Mouse (Mus musculus): ENCODE measurements around the gene Gm10663. TPM values are rescaled to one million over a fixed set of nuclear protein-coding genes. Genes with fewer than 3 reads are reported as not detected.

Gene Gm10663
- polyA plus RNA-seq, 1 experiment, result not detected

DNA sequence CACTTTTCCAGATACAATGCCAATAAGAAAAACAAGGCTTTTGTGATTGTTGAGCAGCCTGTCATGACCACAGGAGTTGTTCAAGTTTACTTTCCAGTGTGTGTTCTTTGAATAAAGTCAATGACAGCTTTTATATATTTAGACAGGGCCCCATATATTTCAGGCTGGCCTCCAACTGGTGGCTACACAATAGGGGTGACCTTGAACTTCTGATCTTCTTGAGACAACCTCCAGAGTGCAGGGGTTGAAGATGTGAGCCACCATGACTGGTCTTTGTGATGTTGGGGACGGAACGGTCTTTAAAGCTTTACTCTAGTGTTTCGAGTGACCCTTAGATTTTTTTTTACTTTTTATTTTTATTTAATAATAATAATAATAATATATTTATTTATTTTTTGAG is 9.2 kb upstream of the Gm10663 start:
- WGBS, result 94% methylated on average over 3 of the region's 3 CpGs
- TF ChIP-seq POLR2A (IDR thresholded peaks at IDR 0.05; ENCODE audit: borderline replicate concordance, insufficient read depth, low read length), result no peak
- no peak for TF ChIP-seq CTCF (IDR thresholded peaks at IDR 0.05; ENCODE audit: borderline replicate concordance, insufficient read depth, low read depth, low read length)
- Histone ChIP-seq H3K4me1 (ENCODE audit: control insufficient read depth, insufficient read depth, low read length) (no peaks in the 10 kb centered on the region), H3K27me3 (ENCODE audit: control insufficient read depth, insufficient read depth, low read length) (no peaks in the 10 kb centered on the region), H3K4me3 (replicated peaks; ENCODE audit: insufficient read depth, low read depth, low read length) (no peak overlapping the region), H3K27ac (ENCODE audit: insufficient read depth, low read length) (no peak overlapping the region)
- DNase-seq, result no peak

GRCm38 (mm10) chr8:65067031-65067430 is 7.8 kb upstream of the Gm10663 start:
- Histone ChIP-seq H3K4me3 (replicated peaks; ENCODE audit: insufficient read depth, low read depth, low read length) (no peak overlapping the region), H3K27ac (ENCODE audit: insufficient read depth, low read length) (no peak overlapping the region), H3K27me3 (ENCODE audit: control insufficient read depth, insufficient read depth, low read length) (no peaks in the 10 kb centered on the region), H3K4me1 (ENCODE audit: control insufficient read depth, insufficient read depth, low read length) (no peaks in the 10 kb centered on the region)
- TF ChIP-seq POLR2A (IDR thresholded peaks at IDR 0.05; ENCODE audit: borderline replicate concordance, insufficient read depth, low read length), result no peak
- no peak for TF ChIP-seq CTCF (IDR thresholded peaks at IDR 0.05; ENCODE audit: borderline replicate concordance, insufficient read depth, low read depth, low read length)
- no peak for DNase-seq
- WGBS, result 90% methylated on average over 4 of the region's 4 CpGs

DNA sequence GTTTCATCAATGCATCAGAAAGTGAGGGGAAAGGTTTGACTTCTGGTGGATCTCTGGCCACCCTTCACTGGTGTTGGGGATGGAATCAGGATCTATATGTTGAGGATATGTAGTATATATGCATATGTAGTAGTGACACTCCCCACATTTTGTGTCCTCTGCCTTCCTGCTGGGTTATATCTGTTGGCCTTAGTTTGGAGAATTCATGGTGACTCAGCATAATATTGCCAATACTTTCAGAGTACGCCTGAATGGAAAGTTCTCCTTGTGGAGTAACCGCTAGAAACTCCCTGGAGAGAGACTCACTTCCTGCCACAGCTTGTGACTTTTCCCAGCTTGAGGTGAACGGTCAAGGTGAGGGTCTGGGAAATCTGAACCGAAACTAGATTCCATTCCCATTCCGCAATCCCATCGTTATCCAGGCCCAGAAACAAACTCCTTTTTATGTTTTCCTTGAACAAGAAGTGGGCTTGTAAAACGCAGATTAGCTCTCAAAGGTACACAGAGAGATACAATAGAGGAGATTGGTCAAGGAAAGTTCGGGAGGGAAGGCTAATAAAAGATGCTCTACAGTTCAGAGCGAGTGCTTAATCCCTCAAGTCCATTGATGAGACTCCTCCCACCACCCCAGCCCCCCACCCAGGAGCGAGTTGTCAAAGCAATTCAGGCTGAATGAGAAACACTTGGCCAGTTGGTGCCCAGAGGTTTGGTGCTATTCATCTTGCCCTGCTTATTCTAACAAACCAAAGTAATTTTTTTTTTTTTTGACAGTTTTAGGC is 7.0 kb upstream of the Gm10663 start:
- Histone ChIP-seq H3K4me1 (ENCODE audit: control insufficient read depth, insufficient read depth, low read length) (no peaks in the 10 kb centered on the region), H3K4me3 (replicated peaks; ENCODE audit: insufficient read depth, low read depth, low read length) (no peak overlapping the region), H3K27me3 (ENCODE audit: control insufficient read depth, insufficient read depth, low read length) (no peaks in the 10 kb centered on the region), H3K27ac (ENCODE audit: insufficient read depth, low read length) (no peak overlapping the region)
- TF ChIP-seq CTCF (IDR thresholded peaks at IDR 0.05; ENCODE audit: borderline replicate concordance, insufficient read depth, low read depth, low read length) (no peak), POLR2A (IDR thresholded peaks at IDR 0.05; ENCODE audit: borderline replicate concordance, insufficient read depth, low read length) (no peak)
- no peak for DNase-seq
- WGBS, result 51% methylated on average over 10 of the region's 10 CpGs

- TF ChIP-seq CTCF (IDR thresholded peaks at IDR 0.05; ENCODE audit: borderline replicate concordance, insufficient read depth, low read depth, low read length), result no peak
- no peak for TF ChIP-seq POLR2A (IDR thresholded peaks at IDR 0.05; ENCODE audit: borderline replicate concordance, insufficient read depth, low read length)
- no peak for DNase-seq
- Histone ChIP-seq H3K4me3 (replicated peaks; ENCODE audit: insufficient read depth, low read depth, low read length) (no peak overlapping the region), H3K4me1 (ENCODE audit: control insufficient read depth, insufficient read depth, low read length) (no peaks in the 10 kb centered on the region), H3K27me3 (ENCODE audit: control insufficient read depth, insufficient read depth, low read length) (no peaks in the 10 kb centered on the region), H3K27ac (ENCODE audit: insufficient read depth, low read length) (no peak overlapping the region)
- 80% methylated on average over 4 of the region's 4 CpGs for WGBS
These were observed 6.4 kb upstream of the Gm10663 start for GRCm38 (mm10) chr8:65068473-65068819.

DNA sequence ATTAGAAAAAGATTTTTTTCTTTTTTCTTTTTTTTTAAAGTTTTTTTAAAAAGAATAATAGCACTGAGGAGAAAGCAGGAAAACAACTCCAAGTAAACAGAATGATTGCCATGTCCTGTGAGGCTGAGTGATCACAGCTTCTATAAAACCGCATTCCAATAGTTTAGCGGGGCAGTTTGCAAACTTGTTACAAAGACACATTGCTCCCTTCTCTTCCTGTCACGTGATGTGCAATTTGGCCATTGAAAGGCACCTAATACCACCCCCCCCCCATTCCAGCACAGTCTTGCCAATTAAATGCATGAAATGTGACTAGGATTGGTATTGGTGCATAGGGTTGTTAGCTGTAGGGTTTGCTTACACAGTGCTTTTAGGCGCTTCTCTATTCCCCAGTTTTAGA is 3.8 kb upstream of the Gm10663 start:
- WGBS, result 79% methylated on average over 4 of the region's 4 CpGs
- no peaks in the 10 kb centered on the region for H3K27me3 ChIP-seq (ENCODE audit: control insufficient read depth, insufficient read depth, low read length)
- no peak overlapping the region for H3K27ac ChIP-seq (ENCODE audit: insufficient read depth, low read length)
- no peak overlapping the region for H3K4me3 ChIP-seq (replicated peaks; ENCODE audit: insufficient read depth, low read depth, low read length)
- TF ChIP-seq POLR2A (IDR thresholded peaks at IDR 0.05; ENCODE audit: borderline replicate concordance, insufficient read depth, low read length) (no peak), CTCF (IDR thresholded peaks at IDR 0.05; ENCODE audit: borderline replicate concordance, insufficient read depth, low read depth, low read length) (no peak)
- no peak for DNase-seq
- H3K4me1 ChIP-seq (ENCODE audit: control insufficient read depth, insufficient read depth, low read length), result no peaks in the 10 kb centered on the region

DNA sequence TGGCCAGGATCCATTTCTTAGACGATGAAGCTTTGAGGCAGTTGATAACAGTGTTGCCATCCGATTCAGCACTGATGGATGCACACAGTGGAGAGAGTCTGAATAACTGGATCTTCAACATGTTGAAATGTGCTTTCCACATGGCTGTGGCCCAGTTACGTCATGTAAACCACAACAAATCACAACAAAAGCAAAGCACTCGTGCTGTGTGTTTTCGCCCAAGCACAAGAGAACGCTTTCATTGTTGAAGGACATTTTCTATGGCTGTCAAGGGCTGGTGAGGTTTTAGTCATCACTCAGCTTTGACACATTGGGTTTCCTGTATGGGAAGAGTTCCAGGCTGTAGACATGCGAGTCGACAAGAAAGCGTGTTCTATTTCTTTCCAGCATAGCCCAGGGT is 5.9 kb downstream of the Gm10663 start:
- TF ChIP-seq POLR2A (IDR thresholded peaks at IDR 0.05; ENCODE audit: borderline replicate concordance, insufficient read depth, low read length) (no peak), CTCF (IDR thresholded peaks at IDR 0.05; ENCODE audit: borderline replicate concordance, insufficient read depth, low read depth, low read length) (no peak)
- no peaks in the 10 kb centered on the region for H3K4me1 ChIP-seq (ENCODE audit: control insufficient read depth, insufficient read depth, low read length)
- no peaks in the 10 kb centered on the region for H3K27me3 ChIP-seq (ENCODE audit: control insufficient read depth, insufficient read depth, low read length)
- H3K27ac ChIP-seq (ENCODE audit: insufficient read depth, low read length), result no peak overlapping the region
- 72% methylated on average over 9 of the region's 9 CpGs for WGBS
- H3K4me3 ChIP-seq (replicated peaks; ENCODE audit: insufficient read depth, low read depth, low read length), result no peak overlapping the region
- DNase-seq, result no peak

GRCm38 (mm10) chr8:65085680-65086079 is 10.8 kb downstream of the Gm10663 start:
- WGBS, result 66% methylated on average over 2 of the region's 2 CpGs
- no peak for DNase-seq
- H3K27me3 ChIP-seq (ENCODE audit: control insufficient read depth, insufficient read depth, low read length), result no peaks in the 10 kb centered on the region
- TF ChIP-seq CTCF (IDR thresholded peaks at IDR 0.05; ENCODE audit: borderline replicate concordance, insufficient read depth, low read depth, low read length) (no peak), POLR2A (IDR thresholded peaks at IDR 0.05; ENCODE audit: borderline replicate concordance, insufficient read depth, low read length) (no peak)
- H3K4me1 ChIP-seq (ENCODE audit: control insufficient read depth, insufficient read depth, low read length), result no peaks in the 10 kb centered on the region
- no peak overlapping the region for H3K27ac ChIP-seq (ENCODE audit: insufficient read depth, low read length)
- H3K4me3 ChIP-seq (replicated peaks; ENCODE audit: insufficient read depth, low read depth, low read length), result no peak overlapping the region

- no peak for DNase-seq
- Histone ChIP-seq H3K27me3 (ENCODE audit: control insufficient read depth, insufficient read depth, low read length) (no peaks in the 10 kb centered on the region), H3K27ac (ENCODE audit: insufficient read depth, low read length) (no peak overlapping the region), H3K4me1 (ENCODE audit: control insufficient read depth, insufficient read depth, low read length) (no peaks in the 10 kb centered on the region), H3K4me3 (replicated peaks; ENCODE audit: insufficient read depth, low read depth, low read length) (no peak overlapping the region)
- 28% methylated on average over 8 of the region's 8 CpGs for WGBS
- TF ChIP-seq POLR2A (IDR thresholded peaks at IDR 0.05; ENCODE audit: borderline replicate concordance, insufficient read depth, low read length) (no peak), CTCF (IDR thresholded peaks at IDR 0.05; ENCODE audit: borderline replicate concordance, insufficient read depth, low read depth, low read length) (no peak)
These were observed 12.9 kb downstream of the Gm10663 start for GRCm38 (mm10) chr8:65087711-65088110.

Data from cerebellum, adult 2 months (tissue).